Mouse (Mus musculus) G1E (cell line): ENCODE data around the gene Khdrbs1. TPM values are rescaled to one million over a fixed set of nuclear protein-coding genes. Genes with fewer than 3 reads are reported as not detected.
"Not testable (repeated sequence)": the region's sequence is repeated elsewhere in the genome, so short reads cannot be mapped to it uniquely, and the experiment has no call there.

Source experiments
- ATAC-seq: 2 replicates; pipeline ENCODE4 v1.8.0; 2016; ENCODE audit warnings: mild to moderate bottlenecking; ENCODE audit not compliant: insufficient number of reproducible peaks, poor library complexity, low FRiP score, severe bottlenecking; ENCODE audit errors: extremely low read depth
- DNase-seq: peaks from one replicate; pipeline ENCODE4 v3.0.0; 2012; ENCODE audit warnings: low spot score
- H3K27me3 ChIP-seq: 2 replicates; pipeline ENCODE4 v1.6.1; 2012; ENCODE audit warnings: mild to moderate bottlenecking, low read length, inconsistent platforms; ENCODE audit not compliant: insufficient read depth
- H3K36me3 ChIP-seq: replicated peaks from 2 replicates; pipeline ENCODE3; 2012; ENCODE audit warnings: mild to moderate bottlenecking, inconsistent platforms
- H3K4me1 ChIP-seq: 2 replicates; pipeline ENCODE4 v1.6.1; 2012; ENCODE audit warnings: low read depth, low read length, inconsistent platforms, mixed read lengths; ENCODE audit not compliant: insufficient read depth
- H3K4me3 ChIP-seq: 2 replicates; pipeline ENCODE4 v1.5.1; 2012; ENCODE audit warnings: low read depth, mild to moderate bottlenecking, inconsistent platforms, low read length, moderate library complexity, mixed read lengths
- H3K9me3 ChIP-seq: replicated peaks from 2 replicates; pipeline ENCODE4 v1.6.1; 2012; ENCODE audit warnings: inconsistent platforms
- CTCF ChIP-seq: IDR thresholded peaks from 2 replicates; pipeline ENCODE4 v1.5.1; 2012; ENCODE audit warnings: low read depth, low read length, inconsistent platforms, mixed read lengths
- GATA1 ChIP-seq: IDR thresholded peaks from 2 replicates; pipeline ENCODE4 v1.6.1; 2012; ENCODE audit warnings: borderline replicate concordance, low read length, inconsistent platforms, mixed read lengths
- GATA2 ChIP-seq: IDR thresholded peaks from 2 replicates; pipeline ENCODE4 v1.6.1; 2012; ENCODE audit warnings: low read depth, low read length, inconsistent platforms, borderline replicate concordance
- POLR2AphosphoS5 ChIP-seq: IDR thresholded peaks from 2 replicates; pipeline ENCODE4 v1.6.1; 2012; ENCODE audit warnings: low read depth, low read length, inconsistent platforms; ENCODE audit not compliant: insufficient replicate concordance
- TAL1 ChIP-seq: conservative IDR thresholded peaks from 2 replicates; pipeline ENCODE4 v1.6.1; 2012; ENCODE audit warnings: low read depth, low read length, inconsistent platforms, mixed read lengths
- polyA plus RNA-seq: library from polyadenylated mRNA; stranded (reverse); fragments of >175 nt; gene quantifications from 2 replicates; pipeline ENCODE4 v1.2.3, GENCODE M21; 2012
- total RNA-seq, 2 experiments: library from RNA; stranded (forward) in 1 of 2; stranded (reverse) in 1 of 2; fragments of 200-1000 nt in 1 of 2; fragments of >200 nt in 1 of 2; fragmentation: Nextera tagmentation in 1 of 2; gene quantifications; 2 replicates each; pipeline ENCODE4 v1.2.3; 2014 to 2017

The Khdrbs1 gene
- total and polyA plus RNA-seq, 3 experiments, result 87.2 to 260 (median 133) TPM

DNA sequence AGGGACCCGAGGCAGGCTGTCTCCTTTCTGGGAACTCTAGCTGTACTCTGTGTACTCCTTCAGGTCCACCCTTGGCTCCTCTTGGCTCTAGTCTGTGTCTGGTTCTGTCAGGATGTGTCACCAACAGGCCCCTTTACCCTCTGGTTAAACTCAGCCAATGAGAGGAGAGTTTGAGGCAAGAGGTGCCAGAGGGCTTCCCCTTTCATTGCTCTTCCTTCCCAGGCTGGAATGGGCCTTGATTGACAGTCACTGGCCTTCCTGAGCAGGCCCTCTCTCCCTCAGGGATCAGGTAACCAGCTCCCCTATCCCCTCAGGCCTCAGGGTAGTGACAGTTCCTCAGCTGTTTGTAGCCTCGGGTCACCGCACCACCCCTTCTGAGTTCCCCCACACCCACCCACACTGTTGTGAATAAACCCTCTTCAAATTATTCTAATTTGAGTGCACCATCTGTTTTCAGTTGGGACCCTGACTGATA is 40.8 kb upstream of the Khdrbs1 start:
- Histone ChIP-seq H3K9me3 (no peaks in the 10 kb centered on the region), H3K4me3 (no peak overlapping the region), H3K27me3 (peaks cover 8% of the 10 kb centered on the region; the same call in 1 of the 2 replicates), H3K4me1 (peaks cover 12% of the 10 kb centered on the region), H3K36me3 (no peaks in the 10 kb centered on the region)
- ATAC-seq (no peak), DNase-seq (no peak)
- TF ChIP-seq GATA2, result no peak
- TF ChIP-seq TAL1, result no peak
- TF ChIP-seq POLR2AphosphoS5, result no peak
- no peak for TF ChIP-seq CTCF
- TF ChIP-seq GATA1, result no peak

GRCm38 (mm10) chr4:129781881-129782675 is 40.0 kb upstream of the Khdrbs1 start:
- ATAC-seq, result no peak
- H3K4me3 ChIP-seq, result no peak overlapping the region
- no peaks in the 10 kb centered on the region for H3K9me3 ChIP-seq
- TF ChIP-seq GATA2, result no peak
- no peaks in the 10 kb centered on the region for H3K36me3 ChIP-seq
- peaks cover 12% of the 10 kb centered on the region for H3K4me1 ChIP-seq
- no peak for DNase-seq
- peaks cover 8% of the 10 kb centered on the region; the same call in 1 of the 2 replicates for H3K27me3 ChIP-seq

GRCm38 (mm10) chr4:129771672-129772521 is 29.8 kb upstream of the Khdrbs1 start:
- DNase-seq (no peak), ATAC-seq (no peak)
- no peak for TF ChIP-seq POLR2AphosphoS5
- no peak for TF ChIP-seq GATA2
- TF ChIP-seq TAL1, result no peak
- TF ChIP-seq GATA1, result no peak
- TF ChIP-seq CTCF, result no peak
- peaks cover 10% of the 10 kb centered on the region for H3K4me1 ChIP-seq
- H3K27me3 ChIP-seq, result peaks cover 30% of the 10 kb centered on the region
- no peaks in the 10 kb centered on the region for H3K36me3 ChIP-seq
- H3K9me3 ChIP-seq, result no peaks in the 10 kb centered on the region
- no peak overlapping the region for H3K4me3 ChIP-seq

DNA sequence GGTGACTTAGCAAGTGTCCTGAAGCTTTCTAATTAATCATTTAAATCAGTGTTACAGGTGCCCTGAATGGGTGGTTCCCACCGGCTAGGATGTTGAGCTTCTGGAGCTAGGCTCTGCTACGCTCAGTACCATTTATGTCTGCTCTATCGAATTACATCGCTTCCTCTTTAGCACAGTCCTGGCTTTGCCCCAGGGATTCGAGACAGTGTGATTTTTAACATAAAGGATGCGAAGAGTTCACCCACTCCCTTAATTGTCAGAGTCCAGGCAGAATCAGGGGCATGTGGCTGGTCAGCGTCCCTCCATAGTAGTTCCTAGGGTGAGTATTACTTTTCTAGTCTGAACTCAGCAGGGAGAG is 29.2 kb upstream of the Khdrbs1 start:
- H3K4me1 ChIP-seq, result peaks cover 10% of the 10 kb centered on the region
- H3K9me3 ChIP-seq, result no peaks in the 10 kb centered on the region
- no peak for TF ChIP-seq CTCF
- TF ChIP-seq TAL1, result no peak
- TF ChIP-seq GATA2, result no peak
- TF ChIP-seq POLR2AphosphoS5, result no peak
- TF ChIP-seq GATA1, result no peak
- peaks cover 27% of the 10 kb centered on the region for H3K27me3 ChIP-seq
- DNase-seq (no peak), ATAC-seq (no peak)
- H3K36me3 ChIP-seq, result no peaks in the 10 kb centered on the region
- H3K4me3 ChIP-seq, result no peak overlapping the region

DNA sequence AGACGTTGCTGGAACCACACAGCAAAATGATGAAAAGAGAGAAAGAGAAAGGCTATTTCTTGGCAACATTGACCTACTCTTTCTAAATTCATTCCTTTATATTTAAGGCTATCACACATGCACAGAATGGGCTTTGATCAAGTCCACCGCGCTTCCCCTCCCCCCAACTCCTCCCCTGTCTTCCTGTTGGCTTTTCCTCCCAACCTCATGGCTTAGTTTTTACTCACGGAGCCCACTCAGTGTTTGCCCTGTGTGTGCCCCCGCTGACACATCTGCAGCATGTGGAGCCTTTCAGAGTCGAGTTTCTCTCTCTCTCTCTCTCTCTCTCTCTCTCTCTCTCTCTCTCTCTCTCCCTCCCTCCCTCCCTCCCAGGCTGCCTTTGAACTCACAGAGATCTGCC is 28.5 kb upstream of the Khdrbs1 start:
- Histone ChIP-seq H3K27me3 (peaks cover 26% of the 10 kb centered on the region), H3K4me1 (peaks cover 10% of the 10 kb centered on the region), H3K36me3 (no peaks in the 10 kb centered on the region), H3K9me3 (no peaks in the 10 kb centered on the region), H3K4me3 (no peak overlapping the region)
- DNase-seq (no peak), ATAC-seq (no peak)
- no peak for TF ChIP-seq CTCF
- no peak for TF ChIP-seq POLR2AphosphoS5

- ATAC-seq, result not testable (repeated sequence)
Observed at GRCm38 (mm10) chr4:129768742-129769141, 26.6 kb upstream of the Khdrbs1 start.

More at GRCm38 (mm10) chr4:129768742-129769141, 26.6 kb upstream of the Khdrbs1 start:
- peaks cover 24% of the 10 kb centered on the region for H3K27me3 ChIP-seq
- peaks cover 10% of the 10 kb centered on the region for H3K4me1 ChIP-seq
- DNase-seq, H3K9me3 ChIP-seq, H3K36me3 ChIP-seq, H3K4me3 ChIP-seq: not testable (repeated sequence)
